Mouse (Mus musculus): ENCODE measurements around the gene Rab11fip2. TPM values are rescaled to one million over a fixed set of nuclear protein-coding genes. Genes with fewer than 3 reads are reported as not detected.

Gene Rab11fip2
- total RNA-seq, 1 experiment = 5.5 TPM

GRCm38 (mm10) chr19:59885301-59885700 is 58.2 kb downstream of the Rab11fip2 start:
- DNase-seq (ENCODE audit: low read depth, low spot score) = no peak
- H3K4me3 ChIP-seq (ENCODE audit: insufficient read depth in 1 of 2, low read depth in 1 of 2, low read length in 2 of 2, poor library complexity in 1 of 2, severe bottlenecking in 1 of 2) = no peak overlapping the region
- H3K9ac ChIP-seq (ENCODE audit: insufficient read depth, low read depth, low read length, poor library complexity, severe bottlenecking) = no peak overlapping the region
- H3K9me3 ChIP-seq (ENCODE audit: control insufficient read depth, insufficient read depth, low read depth, low read length) = no peaks in the 10 kb centered on the region
- H3K36me3 ChIP-seq (ENCODE audit: control insufficient read depth, insufficient read depth, low read length, poor library complexity, severe bottlenecking) = no peaks in the 10 kb centered on the region
- TF ChIP-seq CHD2 (IDR thresholded peaks at IDR 0.05; ENCODE audit: low read depth, low read length) = no peak
- no peak for TF ChIP-seq HCFC1 (IDR thresholded peaks at IDR 0.05; ENCODE audit: borderline replicate concordance, insufficient read depth, low read length)
- TF ChIP-seq ZNF384 (IDR thresholded peaks at IDR 0.05; ENCODE audit: low read depth, low read length) = no peak
- TF ChIP-seq MAFK (IDR thresholded peaks at IDR 0.05; ENCODE audit: insufficient read depth, low read depth, low read length) = no peak
- no peak for TF ChIP-seq ZC3H11A (IDR thresholded peaks at IDR 0.05; ENCODE audit: borderline replicate concordance, low read depth, low read length)
- in situ Hi-C loops (cut with MboI; ENCODE audit: low sequenced_read_pairs in 2 of 2, unreplicated experiment in 2 of 2) = no loop called here
- no peaks in the 10 kb centered on the region for H3K4me1 ChIP-seq (ENCODE audit: control insufficient read depth in 2 of 2, insufficient read depth in 2 of 2, low read length in 2 of 2, poor library complexity in 1 of 2)
- H3K27ac ChIP-seq (ENCODE audit: insufficient read depth, low read depth, low read length, poor library complexity, severe bottlenecking) = no peak overlapping the region

GRCm38 (mm10) chr19:59877238-59877637 is 66.2 kb downstream of the Rab11fip2 start:
- no peak for DNase-seq (ENCODE audit: low read depth, low spot score)

GRCm38 (mm10) chr19:59866666-59867065 is 76.8 kb downstream of the Rab11fip2 start:
- H3K4me1 ChIP-seq (ENCODE audit: control insufficient read depth in 2 of 2, insufficient read depth in 2 of 2, low read length in 2 of 2, poor library complexity in 1 of 2) = no peaks in the 10 kb centered on the region
- H3K27ac ChIP-seq (ENCODE audit: insufficient read depth, low read depth, low read length, poor library complexity, severe bottlenecking) = no peak overlapping the region
- H3K9me3 ChIP-seq (ENCODE audit: control insufficient read depth, insufficient read depth, low read depth, low read length) = no peaks in the 10 kb centered on the region
- H3K9ac ChIP-seq (ENCODE audit: insufficient read depth, low read depth, low read length, poor library complexity, severe bottlenecking) = no peak overlapping the region
- DNase-seq (ENCODE audit: low read depth, low spot score) = no peak
- H3K36me3 ChIP-seq (ENCODE audit: control insufficient read depth, insufficient read depth, low read length, poor library complexity, severe bottlenecking) = no peaks in the 10 kb centered on the region
- H3K4me3 ChIP-seq (ENCODE audit: insufficient read depth in 1 of 2, low read depth in 1 of 2, low read length in 2 of 2, poor library complexity in 1 of 2, severe bottlenecking in 1 of 2) = no peak overlapping the region
- TF ChIP-seq ZC3H11A (IDR thresholded peaks at IDR 0.05; ENCODE audit: borderline replicate concordance, low read depth, low read length) = no peak
- no peak for TF ChIP-seq CHD2 (IDR thresholded peaks at IDR 0.05; ENCODE audit: low read depth, low read length)
- TF ChIP-seq HCFC1 (IDR thresholded peaks at IDR 0.05; ENCODE audit: borderline replicate concordance, insufficient read depth, low read length) = no peak
- no peak for TF ChIP-seq ZNF384 (IDR thresholded peaks at IDR 0.05; ENCODE audit: low read depth, low read length)
- no peak for TF ChIP-seq MAFK (IDR thresholded peaks at IDR 0.05; ENCODE audit: insufficient read depth, low read depth, low read length)
- in situ Hi-C loops (cut with MboI; ENCODE audit: low sequenced_read_pairs in 2 of 2, unreplicated experiment in 2 of 2) = no loop called here

More at GRCm38 (mm10) chr19:59877238-59877637, 66.2 kb downstream of the Rab11fip2 start:
- Histone ChIP-seq H3K4me1 (ENCODE audit: control insufficient read depth in 2 of 2, insufficient read depth in 2 of 2, low read length in 2 of 2, poor library complexity in 1 of 2) (no peaks in the 10 kb centered on the region), H3K4me3 (ENCODE audit: insufficient read depth in 1 of 2, low read depth in 1 of 2, low read length in 2 of 2, poor library complexity in 1 of 2, severe bottlenecking in 1 of 2) (no peak overlapping the region), H3K27ac (ENCODE audit: insufficient read depth, low read depth, low read length, poor library complexity, severe bottlenecking) (no peak overlapping the region), H3K9ac (ENCODE audit: insufficient read depth, low read depth, low read length, poor library complexity, severe bottlenecking) (no peak overlapping the region), H3K9me3 (ENCODE audit: control insufficient read depth, insufficient read depth, low read depth, low read length) (no peaks in the 10 kb centered on the region), H3K36me3 (ENCODE audit: control insufficient read depth, insufficient read depth, low read length, poor library complexity, severe bottlenecking) (no peaks in the 10 kb centered on the region)
- no peak for TF ChIP-seq CHD2 (IDR thresholded peaks at IDR 0.05; ENCODE audit: low read depth, low read length)
- no peak for TF ChIP-seq ZC3H11A (IDR thresholded peaks at IDR 0.05; ENCODE audit: borderline replicate concordance, low read depth, low read length)
- TF ChIP-seq MAFK (IDR thresholded peaks at IDR 0.05; ENCODE audit: insufficient read depth, low read depth, low read length) = no peak
- no peak for TF ChIP-seq ZNF384 (IDR thresholded peaks at IDR 0.05; ENCODE audit: low read depth, low read length)
- no peak for TF ChIP-seq HCFC1 (IDR thresholded peaks at IDR 0.05; ENCODE audit: borderline replicate concordance, insufficient read depth, low read length)
- in situ Hi-C loops (cut with MboI; ENCODE audit: low sequenced_read_pairs in 2 of 2, unreplicated experiment in 2 of 2) = no loop called here

- TF ChIP-seq ZC3H11A (IDR thresholded peaks at IDR 0.05; ENCODE audit: borderline replicate concordance, low read depth, low read length) (no peak), HCFC1 (IDR thresholded peaks at IDR 0.05; ENCODE audit: borderline replicate concordance, insufficient read depth, low read length) (no peak), MAFK (IDR thresholded peaks at IDR 0.05; ENCODE audit: insufficient read depth, low read depth, low read length) (no peak), CHD2 (IDR thresholded peaks at IDR 0.05; ENCODE audit: low read depth, low read length) (no peak), ZNF384 (IDR thresholded peaks at IDR 0.05; ENCODE audit: low read depth, low read length) (no peak)
- H3K4me1 ChIP-seq (ENCODE audit: control insufficient read depth in 2 of 2, insufficient read depth in 2 of 2, low read length in 2 of 2, poor library complexity in 1 of 2) = no peaks in the 10 kb centered on the region
- no peak for DNase-seq (ENCODE audit: low read depth, low spot score)
- no peak overlapping the region for H3K4me3 ChIP-seq (ENCODE audit: insufficient read depth in 1 of 2, low read depth in 1 of 2, low read length in 2 of 2, poor library complexity in 1 of 2, severe bottlenecking in 1 of 2)
- H3K36me3 ChIP-seq (ENCODE audit: control insufficient read depth, insufficient read depth, low read length, poor library complexity, severe bottlenecking) = no peaks in the 10 kb centered on the region
- H3K9ac ChIP-seq (ENCODE audit: insufficient read depth, low read depth, low read length, poor library complexity, severe bottlenecking) = no peak overlapping the region
- in situ Hi-C loops (cut with MboI; ENCODE audit: low sequenced_read_pairs in 2 of 2, unreplicated experiment in 2 of 2) = no loop called here
- no peaks in the 10 kb centered on the region for H3K9me3 ChIP-seq (ENCODE audit: control insufficient read depth, insufficient read depth, low read depth, low read length)
- no peak overlapping the region for H3K27ac ChIP-seq (ENCODE audit: insufficient read depth, low read depth, low read length, poor library complexity, severe bottlenecking)
Observed at GRCm38 (mm10) chr19:59862423-59862822, 81.0 kb downstream of the Rab11fip2 start.

GRCm38 (mm10) chr19:59860799-59861198 is 82.7 kb downstream of the Rab11fip2 start:
- Histone ChIP-seq H3K27ac (ENCODE audit: insufficient read depth, low read depth, low read length, poor library complexity, severe bottlenecking) (no peak overlapping the region), H3K36me3 (ENCODE audit: control insufficient read depth, insufficient read depth, low read length, poor library complexity, severe bottlenecking) (no peaks in the 10 kb centered on the region), H3K4me3 (ENCODE audit: insufficient read depth in 1 of 2, low read depth in 1 of 2, low read length in 2 of 2, poor library complexity in 1 of 2, severe bottlenecking in 1 of 2) (no peak overlapping the region), H3K4me1 (ENCODE audit: control insufficient read depth in 2 of 2, insufficient read depth in 2 of 2, low read length in 2 of 2, poor library complexity in 1 of 2) (no peaks in the 10 kb centered on the region), H3K9me3 (ENCODE audit: control insufficient read depth, insufficient read depth, low read depth, low read length) (no peaks in the 10 kb centered on the region), H3K9ac (ENCODE audit: insufficient read depth, low read depth, low read length, poor library complexity, severe bottlenecking) (no peak overlapping the region)
- in situ Hi-C loops (cut with MboI; ENCODE audit: low sequenced_read_pairs in 2 of 2, unreplicated experiment in 2 of 2) = no loop called here
- TF ChIP-seq HCFC1 (IDR thresholded peaks at IDR 0.05; ENCODE audit: borderline replicate concordance, insufficient read depth, low read length) = no peak
- no peak for TF ChIP-seq ZC3H11A (IDR thresholded peaks at IDR 0.05; ENCODE audit: borderline replicate concordance, low read depth, low read length)
- TF ChIP-seq MAFK (IDR thresholded peaks at IDR 0.05; ENCODE audit: insufficient read depth, low read depth, low read length) = no peak
- no peak for TF ChIP-seq ZNF384 (IDR thresholded peaks at IDR 0.05; ENCODE audit: low read depth, low read length)
- no peak for TF ChIP-seq CHD2 (IDR thresholded peaks at IDR 0.05; ENCODE audit: low read depth, low read length)
- no peak for DNase-seq (ENCODE audit: low read depth, low spot score)

Data from ES-E14 (cell line).